Mouse (Mus musculus) kidney, adult 18-20 months (tissue): ENCODE measurements at regions not wholly inside any gene's neighbourhood (a gene's known extent, or its start where the extent isn't known, plus 50 kb on each side); places are given as distances from the start of the nearest gene placed in this dataset.

Experiments
- DNase-seq: peaks from one replicate; pipeline ENCODE4 v3.0.0; 2021

- no peak for DNase-seq
Measured at GRCm38 (mm10) chr16:39512774-39513173, 471.4 kb upstream of the Lsamp start.

DNA sequence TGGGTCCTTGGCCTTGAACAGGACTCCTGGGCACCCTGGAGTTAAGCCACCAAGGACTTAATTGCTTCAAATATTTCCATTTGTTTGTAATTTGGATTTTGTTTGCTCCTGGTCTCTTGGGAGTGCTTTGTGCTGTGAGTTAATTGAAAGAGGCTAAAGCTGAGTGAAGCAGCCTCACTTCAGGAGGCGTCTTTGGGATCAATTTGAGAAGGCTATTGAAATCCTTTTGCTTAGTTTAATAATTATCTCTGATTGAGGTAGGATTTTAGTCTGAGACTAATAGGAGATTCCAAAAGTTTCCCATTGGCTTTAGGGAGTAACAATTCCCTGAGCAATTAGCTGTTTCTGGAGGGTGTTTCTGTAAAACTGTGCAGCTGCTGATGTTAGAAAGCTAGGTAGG lies 470.5 kb upstream of the Lsamp start:
- no peak for DNase-seq

DNA sequence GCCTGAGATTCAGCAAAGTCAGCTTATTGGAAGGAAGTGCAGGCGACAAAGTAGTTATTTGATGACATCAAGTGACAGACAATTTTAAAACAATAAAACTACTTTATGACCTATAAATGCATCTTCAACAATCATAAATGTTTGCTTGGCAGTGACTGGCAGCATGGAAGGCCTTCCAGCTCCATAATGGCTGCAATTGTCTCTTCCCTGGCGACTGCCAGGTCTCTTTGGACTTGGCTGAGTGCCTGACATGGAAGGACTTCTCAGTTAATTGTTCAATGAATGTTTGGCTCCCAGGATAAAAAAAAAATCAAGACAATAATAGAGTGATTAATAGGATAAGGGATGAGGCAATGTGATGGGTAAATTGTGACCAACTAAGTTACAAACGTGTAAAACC lies 453.1 kb upstream of the Lsamp start:
- no peak for DNase-seq

GRCm38 (mm10) chr16:39532770-39533169 lies 451.4 kb upstream of the Lsamp start:
- no peak for DNase-seq

DNA sequence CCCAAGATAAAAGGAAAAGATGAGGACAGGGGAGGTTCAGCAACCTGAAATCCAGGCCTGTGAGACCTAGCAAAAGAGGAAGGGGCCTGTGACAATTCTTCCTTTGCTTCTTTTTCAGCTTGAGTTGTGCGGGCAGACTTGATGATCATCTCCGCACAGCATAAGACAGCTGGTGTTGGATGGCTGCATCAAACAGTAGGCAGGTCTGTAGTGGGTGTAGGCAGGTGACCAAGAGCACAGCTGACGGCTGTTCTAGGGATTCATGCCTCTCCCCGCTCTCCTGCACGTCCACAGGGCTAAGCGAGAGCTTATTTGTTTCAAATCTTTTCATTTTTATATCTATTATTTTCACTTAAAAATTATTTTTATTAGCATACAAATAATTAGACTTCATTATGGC lies 450.8 kb upstream of the Lsamp start:
- no peak for DNase-seq

DNA sequence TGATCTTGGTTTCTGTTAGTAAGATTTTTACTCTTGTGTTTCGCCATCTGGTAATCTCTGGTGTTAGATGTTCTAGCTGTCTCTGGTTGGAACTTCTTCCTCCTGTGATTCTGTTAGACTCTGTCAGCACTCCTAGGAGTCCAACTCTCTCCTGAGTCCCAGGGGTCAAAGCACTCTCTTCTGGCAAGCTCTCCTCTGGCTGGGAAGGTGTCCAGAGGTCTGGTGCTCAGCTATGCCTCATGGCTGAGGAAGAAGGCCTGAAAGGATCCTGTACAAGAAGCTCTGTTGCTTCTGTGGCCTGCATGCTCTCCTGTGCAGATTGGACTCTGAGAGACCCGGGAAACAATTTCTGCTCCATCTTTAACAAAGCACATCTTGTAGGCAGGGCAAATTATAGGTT lies 430.8 kb upstream of the Lsamp start:
- peak; percentile 40 for DNase-seq

DNA sequence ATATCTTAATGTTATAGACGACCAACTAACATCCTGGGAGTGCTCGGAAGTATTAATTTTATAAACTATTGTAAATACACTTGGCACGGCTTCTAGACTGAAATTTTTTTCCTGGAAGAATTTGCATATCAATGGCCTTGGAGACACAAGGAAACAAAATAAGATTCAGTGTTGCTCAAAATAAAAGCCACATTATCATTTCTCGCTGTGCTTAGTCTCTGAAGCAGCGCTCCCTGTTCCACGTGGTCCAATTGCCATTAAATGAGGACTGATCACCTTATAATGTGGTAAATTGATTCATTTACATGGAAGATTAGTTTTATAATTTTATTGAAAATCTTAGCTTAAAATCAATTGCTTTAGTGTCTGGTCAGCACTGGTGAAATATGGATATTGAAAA lies 407.5 kb upstream of the Lsamp start:
- no peak for DNase-seq

- no peak for DNase-seq
Measured at GRCm38 (mm10) chr16:39579621-39580020, 404.5 kb upstream of the Lsamp start.
